Mouse (Mus musculus) C2C12 (cell line): ENCODE data around the gene Hsd3b4.
"Not testable (repeated sequence)": the region's sequence is repeated elsewhere in the genome, so short reads cannot be mapped to it uniquely, and the experiment has no call there.

Experiments
- CTCF ChIP-seq: IDR thresholded peaks from one replicate; pipeline ENCODE4 v1.5.1; 2011; ENCODE audit not compliant: control insufficient read depth, insufficient read depth, insufficient read length
- USF1 ChIP-seq: IDR thresholded peaks from one replicate; pipeline ENCODE4 v1.6.1; 2011; ENCODE audit warnings: low read depth, mild to moderate bottlenecking, control low read depth, moderate library complexity

DNA sequence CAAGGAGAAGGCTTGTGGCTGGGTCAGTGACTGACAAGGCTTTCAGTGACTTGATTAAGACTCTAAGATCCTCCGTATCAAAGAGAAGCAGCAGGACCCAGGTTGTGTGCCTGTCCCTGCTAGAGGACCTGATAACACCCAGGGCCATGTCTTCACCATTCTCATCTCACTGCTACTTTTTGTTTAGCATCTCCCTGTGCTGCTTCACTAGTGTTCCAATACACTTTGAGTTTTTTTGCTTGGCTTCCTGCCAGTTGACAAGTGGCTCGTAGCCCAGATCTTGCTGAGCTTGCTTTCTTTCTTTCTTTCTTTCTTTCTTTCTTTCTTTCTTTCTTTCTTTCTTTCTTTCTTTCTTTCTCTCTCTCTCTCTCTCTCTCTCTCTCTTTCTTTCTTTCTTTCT, 12.5 kb upstream of the Hsd3b4 start:
- not testable (repeated sequence) for TF ChIP-seq CTCF, USF1
